Mouse (Mus musculus) intestine, embryonic 15.5 days (tissue): Measurements from ENCODE around the gene Ehbp1. TPM values are rescaled to one million over a fixed set of nuclear protein-coding genes. Genes with fewer than 3 reads are reported as not detected.

Source experiments
- ATAC-seq: fragments of 200-750 bp; cut with Nextera tagmentation; 2 replicates; pipeline ENCODE4 v1.8.0; 2017; ENCODE audit warnings: moderate TSS enrichment, moderate library complexity
- H3K27ac ChIP-seq: fragments of 300-500 bp; sonication (generic); 2 replicates; pipeline ENCODE4 v1.5.1; 2015; ENCODE audit warnings: mild to moderate bottlenecking, inconsistent platforms
- H3K27me3 ChIP-seq: fragments of 300-500 bp; sonication (generic); replicated peaks from 2 replicates; pipeline ENCODE4 v1.6.1; 2015; ENCODE audit warnings: inconsistent platforms
- H3K36me3 ChIP-seq: fragments of 300-500 bp; sonication (generic); 2 replicates; pipeline ENCODE4 v1.6.1; 2015; ENCODE audit warnings: inconsistent platforms
- H3K4me1 ChIP-seq: fragments of 300-500 bp; sonication (generic); replicated peaks from 2 replicates; pipeline ENCODE4 v1.6.1; 2015; ENCODE audit warnings: inconsistent platforms
- H3K4me2 ChIP-seq: fragments of 300-500 bp; sonication (generic); replicated peaks from 2 replicates; pipeline ENCODE4 v1.6.1; 2015; ENCODE audit warnings: mild to moderate bottlenecking, inconsistent platforms
- H3K4me3 ChIP-seq: fragments of 300-500 bp; sonication (generic); replicated peaks from 2 replicates; pipeline ENCODE4 v1.5.1; 2015; ENCODE audit warnings: inconsistent platforms
- H3K9ac ChIP-seq: fragments of 300-500 bp; sonication (generic); 2 replicates; pipeline ENCODE4 v1.6.1; 2015; ENCODE audit warnings: inconsistent platforms
- H3K9me3 ChIP-seq: fragments of 300-500 bp; sonication (generic); 2 replicates; pipeline ENCODE4 v1.6.1; 2016; ENCODE audit warnings: inconsistent platforms
- WGBS: fragments of 180-500 bp; shearing (Covaris S2); methylation state at CpG from one replicate; pipeline ENCODE4 v1.1.7; 2015; 5-methylcytosine and 5-hydroxymethylcytosine counted together
- polyA plus RNA-seq: library from polyadenylated mRNA; unstranded; fragments of >200 nt; fragmentation: Nextera tagmentation; extraction: Ambion mirVana; gene quantifications from 2 replicates; pipeline ENCODE4 v1.2.1, GENCODE M21; 2015

The Ehbp1 gene
- polyA plus RNA-seq, 1 experiment from 2014 or later: 8.8 TPM

GRCm38 (mm10) chr11:21992761-21993596 lies 349.1 kb downstream of the Ehbp1 start:
- Histone ChIP-seq H3K27ac (no peak overlapping the region), H3K27me3 (peaks cover 67% of the 10 kb centered on the region), H3K9ac (no peak overlapping the region), H3K4me3 (peak overlapping the region; percentile 6; the same call in 1 of the 2 replicates), H3K4me2 (peak overlapping the region; percentile 31), H3K36me3 (no peaks in the 10 kb centered on the region), H3K4me1 (peaks cover 16% of the 10 kb centered on the region), H3K9me3 (no peaks in the 10 kb centered on the region)
- WGBS: under 1% methylated on average over 94 of the region's 96 CpGs
- ATAC-seq: peak; percentile 46

- peaks cover 29% of the 10 kb centered on the region for H3K27me3 ChIP-seq
Measured at GRCm38 (mm10) chr11:21988398-21988946, 353.6 kb downstream of the Ehbp1 start.

GRCm38 (mm10) chr11:21985118-21985517 lies 357.0 kb downstream of the Ehbp1 start:
- Histone ChIP-seq H3K9me3 (no peaks in the 10 kb centered on the region), H3K27me3 (peaks cover 15% of the 10 kb centered on the region), H3K36me3 (no peaks in the 10 kb centered on the region), H3K4me1 (no peaks in the 10 kb centered on the region), H3K4me2 (no peak overlapping the region), H3K27ac (no peak overlapping the region), H3K9ac (no peak overlapping the region), H3K4me3 (no peak overlapping the region)
- no peak for ATAC-seq
- WGBS: 68% methylated on average over 1 of the region's 1 CpGs

More at GRCm38 (mm10) chr11:21988398-21988946, 353.6 kb downstream of the Ehbp1 start:
- 85% methylated on average over 1 of the region's 1 CpGs for WGBS
- Histone ChIP-seq H3K4me2 (no peak overlapping the region), H3K36me3 (no peaks in the 10 kb centered on the region), H3K9ac (no peak overlapping the region), H3K9me3 (no peaks in the 10 kb centered on the region), H3K27ac (no peak overlapping the region), H3K4me3 (no peak overlapping the region), H3K4me1 (peaks cover 6% of the 10 kb centered on the region)
- ATAC-seq: no peak

GRCm38 (mm10) chr11:21974005-21974531 lies 368.0 kb downstream of the Ehbp1 start:
- WGBS: 80% methylated on average over 5 of the region's 5 CpGs
- Histone ChIP-seq H3K4me3 (no peak overlapping the region), H3K36me3 (no peaks in the 10 kb centered on the region), H3K27me3 (no peaks in the 10 kb centered on the region), H3K4me1 (no peaks in the 10 kb centered on the region), H3K9ac (no peak overlapping the region), H3K9me3 (no peaks in the 10 kb centered on the region), H3K4me2 (no peak overlapping the region), H3K27ac (no peak overlapping the region)
- ATAC-seq: no peak

GRCm38 (mm10) chr11:21973597-21973996 lies 368.5 kb downstream of the Ehbp1 start:
- Histone ChIP-seq H3K9me3 (no peaks in the 10 kb centered on the region), H3K27ac (no peak overlapping the region), H3K36me3 (no peaks in the 10 kb centered on the region), H3K4me3 (no peak overlapping the region), H3K4me1 (no peaks in the 10 kb centered on the region), H3K4me2 (no peak overlapping the region), H3K9ac (no peak overlapping the region), H3K27me3 (no peaks in the 10 kb centered on the region)
- WGBS: 71% methylated on average over 3 of the region's 3 CpGs
- no peak for ATAC-seq

GRCm38 (mm10) chr11:21968922-21969321 lies 373.2 kb downstream of the Ehbp1 start:
- no peak overlapping the region for H3K27ac ChIP-seq
- ATAC-seq: no peak
- H3K9me3 ChIP-seq: no peaks in the 10 kb centered on the region
- no peak overlapping the region for H3K9ac ChIP-seq
- no peaks in the 10 kb centered on the region for H3K27me3 ChIP-seq
- H3K4me3 ChIP-seq: no peak overlapping the region
- 96% methylated on average over 3 of the region's 3 CpGs for WGBS
- no peaks in the 10 kb centered on the region for H3K4me1 ChIP-seq
- no peak overlapping the region for H3K4me2 ChIP-seq
- no peaks in the 10 kb centered on the region for H3K36me3 ChIP-seq

Other genes starting within 250 kb of the Ehbp1 start
- gene Tmem17, start 169.8 kb upstream of the Ehbp1 start, polyA plus RNA-seq: 11.0 and 12.0 TPM in 2 replicates